Mouse (Mus musculus) fat pad, adult 2 months (tissue): ENCODE results near the gene Hoxb5.

Experiments used
- DNase-seq: peaks from one replicate; pipeline ENCODE4 v3.0.0-alpha.2; 2011; ENCODE audit warnings: low read depth, low spot score; ENCODE audit errors: extremely low read depth

Hoxb5 gene

GRCm38 (mm10) chr11:96271541-96272011 lies 31.6 kb upstream of the Hoxb5 start:
- no peak for DNase-seq

DNA sequence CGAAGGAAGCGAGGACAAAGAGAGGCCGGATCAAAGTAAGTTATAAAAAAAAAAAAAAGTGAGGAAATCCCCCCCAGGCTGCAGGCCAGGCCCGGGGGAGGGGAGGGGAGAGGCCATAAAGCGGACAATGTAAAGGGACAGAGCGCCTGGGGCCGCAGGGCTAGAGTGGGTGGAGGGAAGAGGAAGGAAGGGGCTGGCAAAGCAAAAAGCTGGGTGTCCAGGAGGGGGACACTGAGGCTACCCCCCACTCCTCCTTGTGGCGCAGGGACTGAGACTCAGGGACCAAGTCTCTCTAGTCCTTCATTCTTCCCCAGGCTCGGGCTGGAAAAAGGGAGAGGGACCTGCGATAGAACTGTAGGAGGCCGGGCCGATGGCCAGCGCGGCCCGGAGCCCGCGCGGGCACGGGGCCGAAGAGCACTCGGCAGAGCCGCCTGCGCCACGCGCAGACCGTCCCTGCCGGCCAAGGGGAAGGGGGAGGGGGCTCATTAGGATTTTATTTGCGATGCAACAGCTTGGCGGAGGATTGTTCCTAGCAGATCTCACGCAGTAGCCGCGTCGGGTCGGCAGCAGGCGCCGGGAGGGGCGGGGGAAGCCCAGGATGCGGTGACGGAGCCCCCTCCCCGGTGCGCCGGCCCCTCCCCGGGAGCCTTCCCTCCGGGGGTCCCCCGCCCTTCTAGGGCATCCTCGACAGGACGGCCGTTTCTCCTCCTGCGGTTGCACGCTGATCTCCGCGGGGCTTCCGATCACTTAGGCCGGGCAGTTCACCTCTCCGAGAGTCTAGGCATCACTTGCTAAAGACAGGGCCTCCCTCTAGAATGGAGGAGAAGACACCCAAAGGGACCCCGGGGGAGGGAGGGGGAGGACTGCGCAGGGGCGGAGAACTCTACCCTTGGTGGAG lies 30.9 kb upstream of the Hoxb5 start:
- no peak for DNase-seq

DNA sequence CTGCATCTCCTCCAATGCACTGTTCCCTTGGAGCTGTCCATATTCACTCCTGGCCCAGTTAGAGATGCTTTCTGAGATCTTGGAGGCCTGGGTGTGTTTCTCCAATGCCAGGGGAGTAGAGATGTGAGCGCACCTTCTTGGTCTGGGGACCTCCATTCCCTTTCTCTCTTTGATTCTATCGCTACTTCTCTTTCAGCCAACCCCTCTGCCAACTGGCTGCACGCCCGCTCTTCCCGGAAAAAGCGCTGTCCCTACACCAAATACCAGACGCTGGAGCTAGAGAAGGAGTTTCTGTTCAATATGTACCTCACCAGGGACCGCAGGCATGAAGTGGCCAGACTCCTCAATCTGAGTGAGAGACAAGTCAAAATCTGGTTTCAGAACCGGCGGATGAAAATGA lies 28.7 kb upstream of the Hoxb5 start:
- no peak for DNase-seq

DNA sequence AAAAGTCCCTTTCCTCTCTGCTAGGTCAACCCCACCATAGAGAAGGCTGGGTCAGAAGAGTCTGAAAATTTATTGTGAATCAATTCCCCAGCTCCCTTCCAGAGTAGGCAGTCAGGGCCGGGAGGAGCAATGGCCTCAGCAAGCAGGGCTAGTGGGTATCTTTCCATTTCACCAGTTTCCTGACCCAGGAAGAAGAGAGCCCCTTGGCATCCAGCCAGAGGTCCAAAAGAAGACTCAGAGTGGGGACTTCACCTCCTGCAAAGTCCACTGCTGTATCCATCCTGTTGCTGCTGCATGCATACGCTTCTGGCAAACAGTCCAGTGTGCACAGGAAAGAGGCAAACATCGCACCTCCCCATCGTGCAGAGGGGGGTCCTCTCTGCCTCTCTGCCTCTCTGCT lies 27.2 kb upstream of the Hoxb5 start:
- no peak for DNase-seq

GRCm38 (mm10) chr11:96277151-96278044 lies 25.7 kb upstream of the Hoxb5 start:
- no peak for DNase-seq

DNA sequence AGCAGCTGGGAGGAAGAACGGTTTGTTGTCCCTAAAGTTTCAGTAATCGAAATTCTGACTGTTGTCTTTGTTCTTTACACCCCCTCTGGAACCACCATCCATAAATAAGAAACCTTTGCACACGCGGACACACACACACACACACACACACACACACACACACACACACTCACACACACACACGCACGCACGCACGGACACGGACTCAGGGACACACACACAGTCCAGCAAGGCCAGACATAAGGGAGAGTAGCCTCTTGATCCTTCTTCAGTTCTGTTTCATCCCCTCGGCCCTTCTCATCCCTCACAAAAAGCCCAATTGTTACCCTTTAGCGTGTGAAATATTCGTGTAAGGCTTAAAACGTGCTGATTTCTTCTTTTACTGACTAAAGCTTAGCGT lies 24.8 kb upstream of the Hoxb5 start:
- DNase-seq = no peak

DNA sequence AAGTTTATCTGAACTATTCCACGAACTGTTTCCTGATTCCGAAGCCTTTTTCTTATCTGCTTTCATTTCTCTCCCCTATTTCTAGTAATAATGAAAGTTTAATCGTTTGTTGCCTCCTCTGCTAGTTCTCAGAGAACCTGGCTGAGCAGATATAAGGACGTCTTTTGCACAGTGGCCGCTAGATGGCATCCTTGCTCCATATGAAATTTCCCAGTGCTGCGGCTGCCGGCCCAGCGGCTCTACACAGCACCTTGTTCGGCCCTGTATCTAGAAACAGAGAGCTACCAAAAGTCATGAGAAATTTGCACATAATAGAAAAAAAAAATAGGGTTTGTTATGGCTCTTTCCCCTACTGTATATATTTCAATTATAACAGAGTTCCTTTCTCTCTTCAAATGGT lies 24.4 kb upstream of the Hoxb5 start:
- DNase-seq = peak; percentile 1

DNA sequence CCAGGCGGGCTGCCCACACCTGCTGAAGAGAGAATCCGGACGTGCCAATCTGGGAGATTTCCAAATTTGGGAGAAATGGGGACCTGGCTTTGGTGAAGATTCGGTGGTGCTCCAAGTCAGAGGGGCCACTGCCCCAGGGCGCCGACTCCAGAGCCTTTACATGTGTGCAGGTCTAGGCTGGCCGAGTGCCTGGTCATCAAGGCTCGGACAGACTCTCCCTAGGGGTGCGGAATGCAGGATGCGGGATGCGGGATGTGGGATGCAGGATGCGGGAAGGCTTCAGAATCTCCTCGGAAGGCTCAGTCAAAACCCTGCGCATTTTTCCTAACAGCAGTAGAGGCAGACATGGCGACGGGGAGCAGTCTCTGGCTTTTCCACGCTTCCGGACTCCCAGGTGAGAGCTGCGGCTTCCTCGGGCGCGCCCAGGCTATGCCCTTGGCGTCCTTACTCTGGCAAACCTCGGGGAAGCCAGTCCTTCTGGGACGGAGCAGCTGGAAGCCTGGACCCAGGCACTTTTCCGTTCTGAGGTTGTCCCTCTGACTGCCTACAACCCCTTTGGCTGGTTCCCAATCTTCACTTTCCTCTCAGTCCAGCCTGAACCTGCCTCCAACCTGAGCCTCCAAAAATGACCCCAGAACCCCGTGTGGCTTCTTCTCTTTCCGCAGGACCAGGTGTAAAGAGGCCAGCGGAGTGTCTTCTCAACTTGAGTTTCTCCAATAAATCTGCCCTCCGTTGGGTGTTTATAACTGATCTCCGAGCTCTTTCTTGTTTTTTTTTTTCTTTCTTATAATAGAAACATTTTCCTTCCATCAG lies 23.5 kb upstream of the Hoxb5 start:
- no peak for DNase-seq

DNA sequence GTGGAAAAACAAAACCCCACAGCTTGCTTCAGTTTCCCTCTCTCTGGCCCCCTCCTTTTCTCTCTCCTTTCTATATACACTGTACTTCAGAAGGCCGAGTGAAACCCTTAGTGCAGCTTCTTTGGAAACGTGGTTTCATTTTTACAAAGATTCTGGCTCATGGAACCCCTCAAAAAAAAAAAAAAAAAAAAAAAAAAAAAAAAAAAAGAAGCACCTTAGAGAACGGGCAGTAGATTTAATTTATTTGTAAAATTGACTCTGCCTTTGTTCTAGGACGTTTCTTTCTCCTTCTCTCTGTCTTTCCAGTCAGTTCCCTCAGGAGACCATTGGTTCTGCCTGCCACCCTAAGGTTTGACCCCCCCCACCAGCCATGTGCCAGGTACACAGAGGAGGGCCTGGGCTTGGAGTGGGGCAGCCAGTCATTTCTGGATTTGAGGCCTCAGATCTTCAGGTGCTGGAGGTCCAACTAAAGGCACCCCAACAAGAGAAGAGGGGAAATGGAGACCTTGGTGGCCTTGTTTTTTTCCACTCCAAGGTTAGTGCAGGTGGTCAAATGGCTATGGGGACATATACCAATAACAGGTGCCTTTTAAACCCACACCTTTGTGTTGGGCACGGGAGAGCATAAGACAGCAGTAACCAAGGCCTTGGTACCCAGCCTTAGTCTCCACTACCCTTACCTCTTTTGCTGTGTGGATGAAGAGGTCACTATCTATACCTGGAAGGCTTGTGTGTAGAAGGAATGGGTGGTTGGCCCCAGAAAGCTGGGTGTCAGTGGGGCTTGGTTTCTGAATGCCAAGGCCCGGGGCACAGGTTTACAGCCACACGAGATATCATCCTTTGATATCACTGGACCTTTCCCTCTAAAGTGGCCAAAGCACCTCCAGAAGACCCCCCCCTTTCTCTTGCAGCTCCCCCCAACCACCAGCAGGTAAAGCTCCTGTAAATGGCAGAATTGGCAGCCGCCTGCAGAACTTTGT lies 22.4 kb upstream of the Hoxb5 start:
- DNase-seq = no peak

GRCm38 (mm10) chr11:96281396-96281795 lies 21.7 kb upstream of the Hoxb5 start:
- DNase-seq = no peak

GRCm38 (mm10) chr11:96281855-96282570 lies 21.1 kb upstream of the Hoxb5 start, which contains the start of gene Hoxb8:
Gene Hoxb8 (plus strand): TSS chr11:96281905.
- no peak for DNase-seq

GRCm38 (mm10) chr11:96282795-96283430 lies 20.2 kb upstream of the Hoxb5 start:
- no peak for DNase-seq

DNA sequence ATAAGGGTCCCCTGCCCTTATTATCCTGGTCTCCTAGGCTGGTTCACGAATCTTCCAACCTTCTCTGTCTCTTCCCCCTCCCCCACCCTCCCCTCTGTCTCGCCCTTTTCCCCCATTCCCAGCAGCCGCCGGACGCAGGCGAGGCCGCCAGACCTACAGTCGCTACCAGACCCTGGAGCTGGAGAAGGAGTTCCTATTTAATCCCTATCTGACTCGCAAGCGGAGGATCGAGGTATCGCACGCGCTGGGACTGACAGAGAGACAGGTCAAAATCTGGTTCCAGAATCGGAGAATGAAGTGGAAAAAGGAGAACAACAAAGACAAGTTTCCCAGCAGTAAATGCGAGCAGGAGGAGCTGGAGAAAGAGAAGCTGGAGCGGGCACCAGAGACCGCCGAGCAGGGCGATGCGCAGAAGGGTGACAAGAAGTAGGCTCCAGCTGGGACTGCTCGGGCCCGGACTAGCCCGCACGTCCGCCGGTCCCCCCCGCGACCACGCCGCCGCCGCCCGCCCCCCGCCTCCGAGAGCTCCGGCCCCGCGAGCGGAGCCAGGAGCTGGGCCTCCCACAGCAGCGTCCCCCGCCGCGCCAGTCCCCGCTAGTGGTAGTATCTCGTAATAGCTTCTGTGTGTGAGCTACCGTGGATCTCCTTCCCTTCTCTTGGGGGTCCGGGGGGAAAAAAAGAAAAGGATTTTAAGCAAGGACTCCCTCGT lies 18.9 kb upstream of the Hoxb5 start:
- no peak for DNase-seq

DNA sequence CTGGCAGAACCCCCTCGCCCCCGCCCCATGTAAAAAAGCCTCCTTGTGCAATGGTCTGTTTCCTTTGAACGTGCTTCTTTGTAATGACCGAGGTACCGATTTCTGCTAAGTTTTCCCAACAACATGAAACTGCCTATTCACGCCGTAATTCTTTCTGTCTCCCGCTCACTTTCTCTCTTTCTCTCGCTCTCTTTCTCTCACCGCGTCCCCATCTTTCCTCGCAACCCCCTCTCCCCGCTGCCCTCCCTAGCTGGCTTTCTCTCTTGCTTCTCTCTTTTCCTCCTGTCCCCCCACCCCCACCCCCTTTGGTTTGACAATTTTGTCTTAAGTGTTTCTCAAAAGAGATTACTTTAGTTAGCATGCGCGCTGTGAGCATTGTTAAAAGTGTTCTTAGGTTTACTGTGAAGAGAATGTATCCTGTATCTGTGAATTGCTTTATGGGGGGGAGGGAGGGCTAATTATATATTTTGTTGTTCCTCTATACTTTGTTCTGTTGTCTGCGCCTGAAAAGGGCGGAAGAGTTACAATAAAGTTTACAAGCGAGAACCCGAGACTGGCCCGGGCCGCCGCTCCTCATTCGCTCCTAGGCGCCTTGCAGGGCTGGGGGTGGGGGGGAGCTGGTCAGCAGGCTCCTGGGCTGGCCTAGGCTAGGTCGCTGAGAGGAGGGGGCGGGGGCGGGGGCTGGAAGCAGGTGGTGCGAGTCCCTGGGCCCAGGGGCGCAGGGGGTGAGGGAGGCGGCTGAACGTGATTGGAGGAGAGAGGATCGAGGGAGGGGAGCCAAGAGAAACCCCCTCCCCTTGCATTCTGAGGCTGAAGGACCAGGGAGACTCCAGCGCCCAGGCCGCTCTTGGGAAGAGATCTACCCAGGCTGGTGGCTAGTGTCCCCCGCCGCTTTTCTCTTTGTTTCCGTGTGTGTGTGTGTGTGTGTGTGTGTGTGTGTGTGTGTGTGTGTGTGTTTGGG lies 18.1 kb upstream of the Hoxb5 start:
- DNase-seq = no peak

DNA sequence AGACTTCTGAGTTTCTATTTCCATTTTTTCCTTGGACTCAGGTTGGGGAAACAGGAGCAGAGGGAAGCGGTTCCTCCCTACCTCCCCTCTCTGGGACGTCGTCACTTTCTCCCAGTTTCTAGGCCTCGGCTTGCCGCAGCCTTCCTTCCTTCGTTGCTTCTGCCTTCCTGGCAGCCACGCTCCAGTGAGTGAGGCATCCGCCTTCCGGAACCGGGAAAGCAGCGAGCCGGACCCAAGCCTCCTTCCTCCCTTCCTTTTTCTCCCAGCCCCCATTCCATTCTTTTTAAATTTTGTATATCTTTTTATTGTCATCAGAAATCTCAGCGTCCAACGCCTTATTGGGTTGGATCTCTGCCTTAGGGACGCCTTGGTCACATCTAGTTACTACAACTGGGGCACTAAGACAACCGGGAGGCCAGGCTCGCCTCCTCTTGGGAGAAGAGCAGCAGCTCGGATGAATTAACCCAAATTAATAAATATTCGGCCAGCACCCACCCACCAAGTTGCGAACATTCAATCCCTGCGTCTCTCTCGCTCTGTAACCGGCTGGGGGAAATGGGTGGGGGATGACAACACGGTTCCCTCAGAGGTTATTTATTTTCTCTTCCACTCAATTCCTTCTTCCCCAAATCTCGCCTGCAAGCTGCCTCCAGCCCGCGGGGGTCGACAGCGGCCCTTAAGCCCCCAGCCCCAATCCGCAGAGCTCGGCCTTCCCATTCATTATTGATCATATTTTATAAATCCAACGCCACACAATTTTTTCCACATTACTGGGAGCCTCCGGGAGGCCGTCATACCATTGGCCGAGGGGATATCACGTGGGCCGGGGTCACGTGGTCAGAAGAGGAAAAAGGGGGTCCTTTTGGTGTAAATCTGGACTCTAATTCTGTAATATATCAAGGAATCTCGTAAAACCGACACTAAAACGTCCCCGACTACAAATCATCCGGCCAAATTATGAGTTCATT lies 17.1 kb upstream of the Hoxb5 start, which contains the start of gene Hoxb7:
Hoxb7 (plus strand) TSS at position 853 of the 968 bp plus-strand sequence.
- DNase-seq = no peak
